Comparison of ENCODE assay signal across 25 mouse cellular contexts in the genomic region with DNA sequence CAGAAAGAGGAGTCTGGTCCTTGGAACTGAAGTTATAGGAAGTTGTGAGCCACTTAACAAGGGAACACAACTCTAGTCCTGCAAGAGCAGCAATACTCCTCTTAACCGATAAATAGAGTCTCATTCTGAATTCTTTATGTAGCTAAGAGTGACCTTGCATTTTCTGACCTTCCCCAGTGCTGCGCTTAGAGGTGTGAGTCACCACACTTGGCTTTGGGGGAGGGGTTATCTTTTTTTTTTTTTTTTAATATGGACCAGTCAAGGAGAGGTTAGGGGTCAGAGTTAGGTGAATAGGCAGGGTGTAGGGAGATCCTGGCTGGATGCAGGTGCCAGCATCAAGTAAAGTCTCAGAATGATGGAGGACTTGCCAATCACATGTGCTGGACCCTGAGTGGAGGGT.
DNase-seq lines count a peak whose midpoint lies in the region; ATAC-seq and TF ChIP-seq lines count a peak whose summit lies in the region.
"Had no signal": no experiment of that assay in that cellular context is flagged by ENCODE, and none has a peak within 500 bp of the region (broad histone marks: within the 10 kb centered on the region; RNA-seq: fewer than 3 reads in every experiment).

No protein-coding gene starts in this region.

- no peak for ATAC-seq in heart, embryonic 13.5 days (ENCODE audit: extremely low read depth, insufficient number of reproducible peaks, low FRiP score, low TSS enrichment)
- ATAC-seq in lung, postnatal 0 days: no peak
- ATAC-seq: CD4-positive, CD25-positive, alpha-beta regulatory T cell, adult 4 months; forebrain, embryonic 14.5 days; hindbrain, embryonic 16.5 days; inflammation-experienced regulatory T-cells, adult 6 months; intestine, postnatal 0 days had no signal

- no peak overlapping the region for H3K4me3 ChIP-seq in heart, embryonic 13.5 days
- H3K4me3 ChIP-seq in lung, postnatal 0 days (ENCODE audit: low read depth, low read length): no peak overlapping the region
- no peak overlapping the region for H3K4me3 ChIP-seq in MEL (ENCODE audit: control insufficient read depth in 1 of 2, insufficient read depth in 1 of 2, low read depth in 2 of 2, low read length in 2 of 2)
- H3K4me3 ChIP-seq: embryonic facial prominence, embryonic 15.5 days; erythroblast, embryonic 14.5 days; forebrain, embryonic 10.5 days; gastrocnemius, adult 2 months; hindbrain, embryonic 12.5 days had no signal

- H3K79me2 ChIP-seq in MEL (ENCODE audit: control insufficient read depth, insufficient read depth, low read length, poor library complexity): no peaks in the 10 kb centered on the region

- H3K27me3 ChIP-seq in heart, embryonic 13.5 days (replicated peaks): no peaks in the 10 kb centered on the region
- H3K27me3 ChIP-seq in lung, postnatal 0 days (replicated peaks; ENCODE audit: insufficient read depth, low read length): no peaks in the 10 kb centered on the region
- H3K27me3 ChIP-seq in MEL (ENCODE audit: control insufficient read depth in 1 of 2, insufficient read depth in 2 of 2, low read length in 2 of 2): no peaks in the 10 kb centered on the region
- H3K27me3 ChIP-seq: embryonic facial prominence, embryonic 15.5 days; hindbrain, embryonic 12.5 days had no signal

- no peak for TF ChIP-seq RAD21 in MEL (IDR thresholded peaks at IDR 0.05; ENCODE audit: low read depth, low read length)

- DNase-seq in heart, postnatal 4 days: no peak
- DNase-seq in lung, postnatal 0 days (ENCODE audit: low spot score): peak; percentile 54
- no peak for DNase-seq in lung, postnatal 36 days
- DNase-seq in MEL (ENCODE audit: low read depth, low spot score): peak; percentile 21
- no peak for DNase-seq in ovary, adult 18-20 months (ENCODE audit: low spot score)
- DNase-seq in cerebellum, postnatal 36 days: no peak
- DNase-seq: adrenal gland, postnatal 25 days; B cell, adult 2 months; cerebellum, adult 2 months; cerebellum, postnatal 10 days; embryo, embryonic 11 days; gastrocnemius, adult 2 months; gastrocnemius, postnatal 25 days; heart, postnatal 36 days; kidney, adult 8-10 months had no signal

- no peak for TF ChIP-seq CTCF in lung, postnatal 0 days (IDR thresholded peaks at IDR 0.05)
- no peak for TF ChIP-seq CTCF in MEL (IDR thresholded peaks at IDR 0.05 in 2 of 3, conservative IDR thresholded peaks at IDR 0.05 in 1 of 3; ENCODE audit: control insufficient read depth in 1 of 3, insufficient read depth in 1 of 3, low read depth in 2 of 3, low read length in 3 of 3, poor library complexity in 1 of 3, severe bottlenecking in 1 of 3)

- H3K27ac ChIP-seq in heart, embryonic 13.5 days (replicated peaks): peak overlapping the region; percentile 64
- no peak overlapping the region for H3K27ac ChIP-seq in lung, postnatal 0 days (ENCODE audit: low read length)
- H3K27ac ChIP-seq in MEL (ENCODE audit: control insufficient read depth, low read depth, low read length): no peak overlapping the region
- H3K27ac ChIP-seq: embryonic facial prominence, embryonic 15.5 days; forebrain, embryonic 10.5 days; gastrocnemius, adult 2 months; hindbrain, embryonic 12.5 days had no signal

- no peak overlapping the region for H3K9ac ChIP-seq in heart, embryonic 13.5 days
- no peak overlapping the region for H3K9ac ChIP-seq in lung, postnatal 0 days (replicated peaks; ENCODE audit: low read depth)
- no peak overlapping the region for H3K9ac ChIP-seq in MEL (ENCODE audit: control insufficient read depth, low read depth, low read length, poor library complexity, severe bottlenecking)
- H3K9ac ChIP-seq: embryonic facial prominence, embryonic 15.5 days; hindbrain, embryonic 12.5 days had no signal

- TF ChIP-seq EP300 in lung, postnatal 0 days (IDR thresholded peaks at IDR 0.05): peak; percentile 39; the same call in 1 of the 2 replicates
- no peak for TF ChIP-seq EP300 in MEL (IDR thresholded peaks at IDR 0.05; ENCODE audit: low read depth in 1 of 2, low read length in 2 of 2)

- H3K36me3 ChIP-seq in heart, embryonic 13.5 days: peaks cover 24% of the 10 kb centered on the region
- H3K36me3 ChIP-seq in lung, postnatal 0 days (ENCODE audit: insufficient read depth, low read length): no peaks in the 10 kb centered on the region
- H3K36me3 ChIP-seq in MEL (ENCODE audit: control insufficient read depth in 1 of 2, insufficient read depth in 2 of 2, low read length in 2 of 2): peaks cover 5 to 19% of the 10 kb centered on the region in 2 experiments; a peak in 3 of 4 replicates
- H3K36me3 ChIP-seq: embryonic facial prominence, embryonic 15.5 days had no signal

- H3K4me2 ChIP-seq in heart, embryonic 13.5 days: no peak overlapping the region
- H3K4me2 ChIP-seq in lung, postnatal 0 days (replicated peaks; ENCODE audit: low read depth, low read length): no peak overlapping the region
- H3K4me2 ChIP-seq: embryonic facial prominence, embryonic 15.5 days; hindbrain, embryonic 12.5 days had no signal

- H3K9me3 ChIP-seq in heart, embryonic 13.5 days: no peaks in the 10 kb centered on the region
- no peaks in the 10 kb centered on the region for H3K9me3 ChIP-seq in lung, postnatal 0 days (ENCODE audit: low read length)
- H3K9me3 ChIP-seq in MEL (replicated peaks; ENCODE audit: insufficient read depth, low read length): no peaks in the 10 kb centered on the region
- H3K9me3 ChIP-seq: embryonic facial prominence, embryonic 15.5 days; forebrain, embryonic 10.5 days; hindbrain, embryonic 12.5 days had no signal

- TF ChIP-seq POLR2A in MEL (IDR thresholded peaks at IDR 0.05; ENCODE audit: control insufficient read depth in 1 of 2, insufficient read depth in 1 of 2, low read depth in 1 of 2, low read length in 2 of 2, poor library complexity in 1 of 2): no peak

- 46% methylated on average over 2 of the region's 2 CpGs for WGBS in heart, embryonic 13.5 days
- WGBS in lung, postnatal 0 days: 55% methylated on average over 2 of the region's 2 CpGs

- H3K4me1 ChIP-seq in heart, embryonic 13.5 days: peaks cover 42% of the 10 kb centered on the region
- no peaks in the 10 kb centered on the region; the same call in 1 of the 2 replicates for H3K4me1 ChIP-seq in lung, postnatal 0 days (ENCODE audit: insufficient read depth, low read depth, low read length)
- H3K4me1 ChIP-seq in MEL (ENCODE audit: control insufficient read depth in 1 of 2, insufficient read depth in 2 of 2, low read length in 2 of 2): no peaks in the 10 kb centered on the region
- H3K4me1 ChIP-seq: embryonic facial prominence, embryonic 15.5 days; forebrain, embryonic 10.5 days; hindbrain, embryonic 12.5 days had no signal

TF ChIP-seq in MEL, 35 proteins besides CTCF, POLR2A, EP300 and RAD21:
- TF ChIP-seq MAX (IDR thresholded peaks at IDR 0.05; ENCODE audit: low read length) (no peak), ZNF384 (IDR thresholded peaks at IDR 0.05; ENCODE audit: low read depth, low read length) (peak; percentile 68), HCFC1 (IDR thresholded peaks at IDR 0.05; ENCODE audit: low read depth, low read length) (no peak)
TF ChIP-seq in MEL: peak in this region for 1.

Comparison
In these comparisons a context has a peak if more than half of its experiments do, and no peak if none do; other contexts are left out.
1. DNase-seq: peak in lung, postnatal 0 days (single experiment) and MEL (single experiment); none in heart, postnatal 4 days (single experiment), lung, postnatal 36 days (single experiment), ovary, adult 18-20 months (single experiment) and cerebellum, postnatal 36 days (0 of 2).